Mouse (Mus musculus): ENCODE measurements around the gene Trim72. TPM values are rescaled to one million over a fixed set of nuclear protein-coding genes. Genes with fewer than 3 reads are reported as not detected.
A peak's percentile ranks its signal among the peaks of the same experiment; 100 is the strongest.

The Trim72 gene
- total RNA-seq (2014; rRNA removed) (0.37 and 1.4 TPM in 2 replicates), polyA plus RNA-seq (2015; fragmentation: Nextera tagmentation; extraction: Ambion mirVana) (not detected in 2 replicates)

DNA sequence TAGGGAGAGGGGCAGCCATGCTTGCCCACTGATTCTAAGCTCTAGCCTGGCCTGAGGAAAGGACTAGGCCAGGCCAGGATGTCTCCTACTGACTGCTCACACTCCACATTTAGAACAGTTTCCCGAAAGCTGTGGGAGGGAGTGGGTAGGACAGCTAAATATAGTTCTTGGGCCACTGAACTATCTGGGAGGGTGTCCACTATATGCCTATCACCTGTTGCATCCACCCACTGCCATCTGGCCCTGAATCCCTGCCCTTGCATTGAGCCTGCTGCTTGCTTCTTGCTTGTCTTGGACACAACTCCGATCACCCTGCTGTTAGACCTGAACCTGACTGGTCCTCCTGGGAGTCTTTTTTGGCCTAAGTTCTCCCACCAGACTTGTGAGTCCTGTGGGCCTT is at the start of gene Trim72:
Gene Trim72 (plus strand): TSS at position 262 of the 400 bp plus-strand sequence.
- no peak within 1 kb of the TSS for H3K9ac ChIP-seq (replicated peaks; ENCODE audit: low read length)
- no peak within 1 kb of the TSS for H3K27ac ChIP-seq
- no peaks in the 10 kb centered on the region for H3K36me3 ChIP-seq (ENCODE audit: insufficient read depth, low read length)
- ATAC-seq (no peak), DNase-seq (ENCODE audit: low spot score) (no peak)
- TF ChIP-seq CTCF (IDR thresholded peaks at IDR 0.05; ENCODE audit: low read depth): no peak
- no peaks in the 10 kb centered on the region for H3K4me1 ChIP-seq (ENCODE audit: insufficient read depth, low read length)
- no peaks in the 10 kb centered on the region for H3K9me3 ChIP-seq (ENCODE audit: low read length)
- WGBS: 86% methylated on average over 2 of the region's 2 CpGs
- no peaks in the 10 kb centered on the region for H3K27me3 ChIP-seq (ENCODE audit: insufficient read depth, low read length)
- H3K4me3 ChIP-seq (ENCODE audit: low read length): no peak within 1 kb of the TSS
- 0 out of 2 replicates have a peak within 1 kb of the TSS, but pooled peaks have one; percentile 16 for H3K4me2 ChIP-seq (ENCODE audit: low read depth, low read length)

DNA sequence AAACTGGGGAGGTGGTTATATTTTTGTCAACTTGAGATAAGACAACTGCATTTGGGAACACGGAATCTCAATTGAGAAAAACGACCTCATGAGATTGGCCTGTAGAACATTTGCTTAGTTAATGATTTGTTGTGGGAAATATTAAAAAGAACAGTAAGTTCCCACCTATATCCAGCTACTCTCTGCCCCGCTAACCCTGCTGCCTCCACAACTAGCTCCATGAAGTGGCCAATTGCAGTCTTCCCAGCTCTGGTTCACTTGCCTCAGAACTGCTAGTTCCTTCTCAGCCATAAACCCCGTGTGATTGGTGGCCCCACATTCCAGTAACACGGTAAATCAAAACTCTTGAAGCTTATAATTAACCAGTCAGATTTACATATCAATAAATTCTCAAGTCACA is 44.4 kb upstream of the Trim72 start:
- 64% methylated on average over 5 of the region's 5 CpGs for WGBS
- no peak overlapping the region for H3K9ac ChIP-seq (replicated peaks; ENCODE audit: low read length)
- no peak overlapping the region for H3K27ac ChIP-seq
- no peak overlapping the region for H3K4me2 ChIP-seq (ENCODE audit: low read depth, low read length)
- H3K36me3 ChIP-seq (ENCODE audit: insufficient read depth, low read length): no peaks in the 10 kb centered on the region
- TF ChIP-seq CTCF (IDR thresholded peaks at IDR 0.05; ENCODE audit: low read depth): no peak
- no peaks in the 10 kb centered on the region for H3K4me1 ChIP-seq (ENCODE audit: insufficient read depth, low read length)
- ATAC-seq (no peak), DNase-seq (ENCODE audit: low spot score) (no peak)
- no peak overlapping the region for H3K4me3 ChIP-seq (ENCODE audit: low read length)
- H3K27me3 ChIP-seq (ENCODE audit: insufficient read depth, low read length): no peaks in the 10 kb centered on the region
- H3K9me3 ChIP-seq (ENCODE audit: low read length): no peaks in the 10 kb centered on the region

DNA sequence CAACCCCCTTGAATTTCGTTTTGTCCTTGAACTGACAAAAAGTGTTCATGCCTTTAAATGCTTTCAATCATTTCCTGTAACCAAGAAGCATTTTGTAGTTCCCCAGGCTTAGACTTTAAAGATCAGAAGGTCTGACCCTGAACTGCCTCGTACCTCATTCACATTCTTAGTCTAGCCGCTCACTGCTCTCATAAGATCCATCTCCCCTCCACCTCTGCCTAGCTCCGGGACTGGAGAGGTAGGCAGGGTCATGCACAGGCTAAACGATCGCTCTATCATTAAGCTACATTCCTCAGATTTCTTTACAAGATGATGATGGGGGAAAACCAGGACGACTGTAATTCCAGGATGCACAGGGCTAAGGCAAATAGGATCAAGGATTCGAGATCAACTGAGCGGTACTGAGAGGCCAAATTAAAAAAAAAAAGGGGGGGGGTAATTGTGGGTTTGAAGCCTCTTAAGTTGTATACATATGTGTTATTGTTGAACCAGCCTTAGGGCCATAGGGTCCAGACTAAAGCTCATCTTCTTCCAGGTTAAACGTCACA is 37.3 kb upstream of the Trim72 start:
- ATAC-seq (no peak), DNase-seq (ENCODE audit: low spot score) (no peak)
- Histone ChIP-seq H3K4me3 (ENCODE audit: low read length) (peak overlapping the region; percentile 77), H3K4me1 (ENCODE audit: insufficient read depth, low read length) (peaks cover 8% of the 10 kb centered on the region), H3K9me3 (ENCODE audit: low read length) (no peaks in the 10 kb centered on the region), H3K36me3 (ENCODE audit: insufficient read depth, low read length) (peaks cover 8% of the 10 kb centered on the region; the same call in 1 of the 2 replicates), H3K9ac (replicated peaks; ENCODE audit: low read length) (peak overlapping the region; percentile 91), H3K27me3 (ENCODE audit: insufficient read depth, low read length) (no peaks in the 10 kb centered on the region), H3K27ac (peak overlapping the region; percentile 97), H3K4me2 (ENCODE audit: low read depth, low read length) (peak overlapping the region; percentile 67)
- WGBS: 10% methylated on average over 10 of the region's 10 CpGs
- TF ChIP-seq CTCF (IDR thresholded peaks at IDR 0.05; ENCODE audit: low read depth): no peak

- peak; percentile 54 for TF ChIP-seq CTCF (IDR thresholded peaks at IDR 0.05; ENCODE audit: low read depth)
- H3K27ac ChIP-seq: peak within 1 kb of the TSS; percentile 97
- H3K27me3 ChIP-seq (ENCODE audit: insufficient read depth, low read length): no peaks in the 10 kb centered on the region
- H3K9ac ChIP-seq (replicated peaks; ENCODE audit: low read length): peak within 1 kb of the TSS; percentile 91
- peak within 1 kb of the TSS; percentile 67 for H3K4me2 ChIP-seq (ENCODE audit: low read depth, low read length)
- no peaks in the 10 kb centered on the region for H3K9me3 ChIP-seq (ENCODE audit: low read length)
- WGBS: under 1% methylated on average over 85 of the region's 92 CpGs
- H3K36me3 ChIP-seq (ENCODE audit: insufficient read depth, low read length): peaks cover 17% of the 10 kb centered on the region
- H3K4me3 ChIP-seq (ENCODE audit: low read length): peak within 1 kb of the TSS; percentile 77
- peak; percentile 95 for ATAC-seq
- peaks cover 8% of the 10 kb centered on the region for H3K4me1 ChIP-seq (ENCODE audit: insufficient read depth, low read length)
- DNase-seq (ENCODE audit: low spot score): peak; percentile 96
Measured at GRCm38 (mm10) chr7:127967004-127967921, 36.5 kb upstream of the Trim72 start, which contains the start of gene Fus. Gene Fus, plus strand, starts transcription at chr7:127967457.

GRCm38 (mm10) chr7:127967922-127968828 is 35.6 kb upstream of the Trim72 start:
- peak overlapping the region; percentile 97 for H3K27ac ChIP-seq
- peak overlapping the region; percentile 67 for H3K4me2 ChIP-seq (ENCODE audit: low read depth, low read length)
- H3K4me3 ChIP-seq (ENCODE audit: low read length): peak overlapping the region; percentile 77
- peaks cover 26% of the 10 kb centered on the region for H3K36me3 ChIP-seq (ENCODE audit: insufficient read depth, low read length)
- peak; percentile 46 for ATAC-seq
- TF ChIP-seq CTCF (IDR thresholded peaks at IDR 0.05; ENCODE audit: low read depth): no peak
- H3K9ac ChIP-seq (replicated peaks; ENCODE audit: low read length): peak overlapping the region; percentile 91
- DNase-seq (ENCODE audit: low spot score): peak; percentile 88
- no peaks in the 10 kb centered on the region for H3K27me3 ChIP-seq (ENCODE audit: insufficient read depth, low read length)
- peaks cover 8% of the 10 kb centered on the region for H3K4me1 ChIP-seq (ENCODE audit: insufficient read depth, low read length)
- H3K9me3 ChIP-seq (ENCODE audit: low read length): no peaks in the 10 kb centered on the region
- 1% methylated on average over 39 of the region's 42 CpGs for WGBS

DNA sequence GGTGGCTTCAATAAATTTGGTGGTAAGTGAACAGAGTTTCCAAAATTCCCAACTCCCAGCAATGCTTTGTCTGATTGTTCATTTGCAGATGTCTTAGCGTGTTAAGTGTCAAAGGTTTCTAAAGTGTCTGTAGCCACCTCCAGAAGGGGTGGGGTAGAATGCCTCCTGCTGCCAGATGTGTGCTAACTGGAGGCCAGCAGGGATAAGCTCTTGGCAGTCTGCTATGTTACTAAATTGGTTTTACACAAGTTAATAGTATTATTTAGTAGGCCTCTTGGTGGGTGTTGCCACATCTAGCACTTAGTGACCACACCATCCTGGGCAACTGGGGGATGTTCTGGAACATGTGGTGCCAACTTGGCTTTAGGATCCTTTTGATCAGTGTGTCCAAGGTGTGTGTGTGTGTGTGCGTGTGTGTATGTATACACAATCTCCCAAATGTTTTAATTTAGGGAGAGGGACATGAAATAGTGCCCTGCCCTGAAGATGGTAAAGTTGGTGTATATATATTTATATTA is 29.3 kb upstream of the Trim72 start:
- TF ChIP-seq CTCF (IDR thresholded peaks at IDR 0.05; ENCODE audit: low read depth): no peak
- peaks cover 2% of the 10 kb centered on the region; the same call in 1 of the 2 replicates for H3K4me1 ChIP-seq (ENCODE audit: insufficient read depth, low read length)
- peaks cover 71% of the 10 kb centered on the region for H3K36me3 ChIP-seq (ENCODE audit: insufficient read depth, low read length)
- H3K27me3 ChIP-seq (ENCODE audit: insufficient read depth, low read length): no peaks in the 10 kb centered on the region
- no peak overlapping the region for H3K4me2 ChIP-seq (ENCODE audit: low read depth, low read length)
- no peak overlapping the region for H3K4me3 ChIP-seq (ENCODE audit: low read length)
- WGBS: 89% methylated on average over 2 of the region's 2 CpGs
- H3K27ac ChIP-seq: no peak overlapping the region
- ATAC-seq (no peak), DNase-seq (ENCODE audit: low spot score) (no peak)
- H3K9me3 ChIP-seq (ENCODE audit: low read length): no peaks in the 10 kb centered on the region
- H3K9ac ChIP-seq (replicated peaks; ENCODE audit: low read length): no peak overlapping the region
